Mouse (Mus musculus) urinary bladder, adult 18-20 months (tissue): Measurements from ENCODE around the gene Stac3.
A peak's percentile ranks its signal among the peaks of the same experiment; 100 is the strongest.

Source experiments
- DNase-seq, 2 experiments: peaks; one replicate each; pipeline ENCODE4 v3.0.0; 2022; ENCODE audit warnings: low spot score in 2 of 2, mixed read lengths in 2 of 2

Gene Stac3

GRCm38 (mm10) chr10:127500894-127501893, at the start of gene Stac3:
Stac3 (plus strand) TSS chr10:127501686.
- DNase-seq: no peak

DNA sequence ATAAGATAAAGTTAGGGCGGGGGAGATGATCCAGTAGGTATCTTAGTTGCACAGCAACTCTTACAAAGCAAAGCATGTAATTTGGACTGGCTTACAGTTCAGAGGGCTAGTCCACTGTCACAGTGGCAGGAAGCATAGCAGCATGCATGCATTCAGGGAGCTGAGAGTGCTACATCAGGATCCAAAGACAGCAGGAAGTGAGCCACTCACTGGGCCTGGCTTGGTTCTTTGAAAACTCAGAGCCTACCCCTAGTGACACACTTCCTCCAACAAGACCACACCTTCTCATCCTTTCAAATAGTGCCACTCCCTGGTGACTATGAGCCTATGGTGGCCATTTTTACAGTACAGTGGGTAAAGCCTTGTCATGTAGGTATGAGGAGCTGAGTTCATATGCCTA, 47.8 kb upstream of the Stac3 start:
- no peak for DNase-seq

DNA sequence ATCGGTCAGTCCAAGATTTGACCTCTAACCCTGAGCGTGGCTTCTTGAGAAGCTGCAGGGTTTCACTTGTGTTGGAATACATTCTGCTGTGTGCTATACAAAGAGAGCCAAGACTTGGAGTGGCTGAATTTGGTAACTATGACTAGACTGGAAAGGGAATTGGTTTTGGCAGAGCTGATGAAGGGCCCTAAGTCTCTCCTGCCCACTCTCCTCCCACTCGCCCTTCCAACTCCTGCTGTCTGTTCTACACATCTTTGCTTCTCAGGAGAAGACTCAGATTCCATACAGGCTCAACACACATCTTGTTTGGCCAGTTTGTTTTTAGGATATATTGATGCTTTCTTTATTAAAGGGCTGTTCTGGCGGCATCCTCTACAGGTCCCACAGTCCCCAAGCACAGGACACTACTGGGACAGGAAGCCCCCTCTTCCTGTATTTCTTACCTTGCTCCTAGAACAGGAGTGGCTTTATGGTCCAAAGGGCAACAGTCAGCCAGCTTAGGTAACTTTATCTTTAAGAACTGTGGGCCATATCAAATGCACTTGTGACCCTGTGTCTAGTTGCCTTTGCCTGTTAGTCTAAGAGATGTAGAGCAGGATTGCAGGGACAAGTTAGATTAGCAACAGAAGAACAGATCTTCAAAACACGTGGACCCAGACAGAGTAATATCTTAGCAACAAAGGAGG, 38.9 kb upstream of the Stac3 start:
- DNase-seq: no peak

GRCm38 (mm10) chr10:127471281-127471988, 30.1 kb upstream of the Stac3 start:
- no peak for DNase-seq

DNA sequence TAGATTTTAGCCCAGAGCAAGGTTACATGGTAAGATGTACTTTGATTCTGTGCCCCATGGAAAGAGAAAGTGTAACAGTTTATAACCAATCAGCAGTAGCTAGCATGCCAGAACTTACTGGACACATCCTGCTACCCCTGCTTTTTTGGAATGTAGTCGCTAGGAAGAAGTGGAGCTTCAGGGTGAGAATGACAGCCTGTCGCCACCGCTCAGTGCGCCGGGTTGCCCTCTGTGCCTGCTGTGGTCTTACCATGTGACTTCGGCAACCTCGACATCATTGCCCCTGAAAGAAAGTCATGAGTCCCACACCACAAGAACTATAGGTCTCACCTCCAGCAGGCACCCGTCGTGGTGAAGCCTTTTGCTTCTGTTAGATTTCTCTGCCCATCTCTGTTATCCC, 28.8 kb upstream of the Stac3 start:
- no peak for DNase-seq

DNA sequence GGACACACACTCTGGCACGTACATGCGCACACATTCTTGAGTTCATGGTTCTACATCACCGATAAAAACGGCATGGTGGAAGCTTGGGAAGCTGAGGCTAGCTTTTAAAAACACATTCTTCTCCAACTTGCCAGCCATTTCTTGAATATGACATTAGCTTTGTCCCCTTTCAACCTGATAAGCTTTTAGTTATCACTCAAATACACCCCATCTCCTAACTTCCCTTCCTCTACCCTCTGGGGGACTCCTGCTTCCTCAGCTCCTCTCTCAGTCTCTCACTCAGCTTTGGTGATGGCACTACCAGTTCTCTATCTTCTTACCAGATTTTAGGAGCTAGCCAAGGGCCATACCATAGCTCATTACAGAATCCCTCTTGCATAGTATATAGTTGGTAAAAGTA, 26.3 kb upstream of the Stac3 start:
- no peak for DNase-seq

- no peak for DNase-seq
These were observed 24.9 kb upstream of the Stac3 start for GRCm38 (mm10) chr10:127476541-127476940.

DNA sequence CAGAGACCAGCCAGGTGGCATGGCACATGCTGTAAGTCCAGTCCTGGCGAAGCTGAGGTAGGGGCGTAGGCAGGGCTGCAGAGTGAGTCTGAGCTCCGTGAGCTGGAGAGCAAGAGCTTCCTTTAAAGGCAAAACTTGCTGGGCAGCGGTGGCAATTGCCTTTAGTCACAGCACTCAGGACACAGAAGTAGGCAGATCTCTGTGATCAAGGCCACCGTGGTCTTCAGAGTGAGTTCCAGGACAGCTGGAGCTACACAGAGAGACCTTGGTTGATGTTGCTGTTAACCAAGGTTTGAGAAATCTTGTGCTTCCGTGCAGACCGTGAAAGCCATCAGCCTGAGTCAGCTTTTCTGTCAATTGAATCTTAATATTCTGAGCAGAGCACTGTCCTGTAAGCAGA, 24.2 kb upstream of the Stac3 start:
- DNase-seq: no peak

GRCm38 (mm10) chr10:127479131-127479530, 22.4 kb upstream of the Stac3 start:
- DNase-seq: no peak

DNA sequence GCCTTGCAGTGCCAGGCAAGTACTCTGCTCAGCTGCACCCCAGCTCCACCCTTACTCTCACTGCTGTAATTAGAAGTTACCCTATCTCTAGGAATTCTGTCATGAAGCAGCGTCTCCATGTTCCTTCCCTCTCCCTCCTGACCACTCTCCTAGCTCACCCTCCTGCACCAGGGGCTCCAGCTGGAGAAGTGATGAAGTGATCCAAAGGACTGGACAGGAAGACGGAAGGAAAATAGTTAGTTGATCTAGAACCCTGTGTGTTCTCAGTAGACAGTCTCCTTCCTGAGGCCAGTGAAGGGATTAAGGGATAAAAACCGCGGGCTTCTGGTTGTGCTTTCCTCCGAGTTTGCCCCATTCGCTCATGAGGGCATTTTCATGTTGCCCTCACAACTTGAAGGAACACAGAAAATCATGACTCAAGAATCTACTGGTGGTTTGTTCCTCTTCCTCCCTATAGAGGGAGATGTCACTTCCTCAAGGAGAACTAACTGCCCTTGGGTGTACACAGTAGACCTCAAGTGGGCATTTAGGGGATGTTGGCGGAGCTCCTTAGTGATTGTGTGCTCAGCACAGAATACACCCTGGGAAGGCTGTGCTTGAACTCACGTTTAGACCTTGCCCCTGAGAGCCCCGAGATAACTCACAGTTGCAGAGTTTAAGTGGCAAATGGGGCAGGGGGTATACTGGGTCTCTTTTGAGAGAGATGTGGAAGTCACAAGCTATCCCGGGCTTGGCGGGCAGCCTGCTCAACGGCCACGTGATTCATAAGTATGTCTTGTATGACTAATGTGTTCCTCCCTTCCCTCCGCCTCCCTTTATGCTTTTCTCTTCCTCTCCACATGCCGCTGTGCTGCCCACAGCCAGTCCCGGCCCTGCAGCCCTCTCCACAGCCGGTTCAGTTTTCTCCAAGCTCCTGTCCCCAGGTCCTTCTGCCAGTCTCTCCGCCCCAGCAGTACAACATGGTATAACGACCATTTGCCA, 20.4 kb upstream of the Stac3 start:
- peak; percentile 33 to 55 for DNase-seq

GRCm38 (mm10) chr10:127485235-127485634, 16.3 kb upstream of the Stac3 start:
- DNase-seq: no peak

DNA sequence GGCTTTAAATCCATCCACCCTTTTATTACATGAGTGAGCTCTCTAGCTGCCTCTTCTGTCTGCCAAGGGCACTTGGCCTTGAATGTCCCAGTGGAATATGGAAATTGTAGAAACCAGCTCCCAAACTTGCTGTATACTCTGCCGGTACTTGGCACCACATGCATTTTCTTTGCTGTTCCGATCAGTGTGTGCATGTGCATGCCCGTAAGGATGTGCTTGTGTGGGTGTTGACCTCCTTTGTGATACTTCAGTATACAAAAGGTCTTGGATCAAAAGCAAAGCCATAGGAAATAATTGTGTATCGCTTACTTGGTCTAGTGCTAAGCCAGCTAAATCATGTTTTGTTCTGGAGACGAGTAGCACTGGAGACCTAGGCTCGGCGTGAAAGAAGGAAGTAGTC, 12.6 kb upstream of the Stac3 start:
- DNase-seq: no peak

DNA sequence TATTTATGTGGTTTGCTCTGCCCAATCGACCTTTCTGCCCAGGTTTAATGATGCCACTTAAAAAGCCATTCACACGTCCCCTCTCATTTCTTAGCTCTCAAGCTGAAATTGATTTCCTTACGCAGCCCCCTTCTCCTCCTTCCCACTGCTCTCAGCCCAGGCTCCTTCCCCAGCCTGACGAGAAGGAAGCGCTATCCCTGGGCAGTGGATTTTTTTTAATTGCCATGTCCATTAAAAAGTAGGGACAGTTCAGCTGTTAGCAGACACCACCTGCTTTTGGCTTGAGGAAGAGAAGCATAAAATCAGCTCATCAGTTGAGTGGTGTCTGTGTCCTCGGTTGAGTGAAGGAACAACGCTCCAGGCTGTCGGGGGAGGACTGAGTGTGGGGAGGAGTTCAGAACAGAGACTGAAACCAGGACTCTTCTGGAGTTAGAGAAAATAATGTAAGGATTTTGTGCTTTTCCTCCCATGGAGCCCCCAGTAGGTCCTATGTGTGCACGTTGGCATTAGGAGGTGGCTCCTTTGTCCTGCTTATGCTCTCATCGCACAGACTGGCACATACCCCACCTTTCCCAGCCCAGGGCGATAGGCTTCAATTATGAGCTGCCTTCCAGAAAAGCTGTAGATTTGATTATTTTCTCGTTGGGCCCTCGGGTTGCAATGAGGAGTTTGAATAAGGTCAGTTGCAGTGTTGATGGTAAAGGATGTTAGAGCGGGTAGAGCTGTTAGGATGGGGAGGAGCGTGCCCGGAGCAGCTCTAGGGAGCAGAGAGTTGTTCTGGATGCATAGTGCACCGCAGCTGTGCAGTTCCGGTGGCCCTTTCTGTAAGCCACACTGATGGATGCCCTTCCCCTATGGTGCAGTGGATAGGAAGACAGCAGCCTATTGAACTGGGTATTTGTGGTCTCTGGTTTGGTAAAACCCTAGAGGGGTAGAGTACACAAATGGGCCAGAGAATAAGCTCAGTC, 11.0 kb upstream of the Stac3 start:
- DNase-seq: no peak

GRCm38 (mm10) chr10:127491128-127491512, 10.4 kb upstream of the Stac3 start:
- DNase-seq: no peak

DNA sequence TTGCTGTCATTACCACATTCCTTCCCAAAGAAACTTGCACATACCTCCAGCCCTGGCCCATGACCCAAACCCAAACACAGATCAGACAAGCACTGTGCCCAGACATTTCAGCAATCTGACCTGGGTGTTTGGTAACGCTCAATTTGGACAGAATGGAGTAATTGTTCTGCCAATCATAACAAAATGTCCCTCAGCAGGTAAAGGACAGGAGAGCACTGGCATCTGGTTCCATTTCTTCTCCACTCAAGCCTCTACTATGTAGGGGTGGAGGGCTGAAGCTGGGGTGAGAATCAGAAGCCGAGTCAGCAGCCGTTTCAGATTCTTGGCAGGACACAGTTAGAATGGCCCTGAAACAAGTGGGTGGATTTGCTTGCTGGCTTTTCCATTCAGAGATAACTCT, 9.4 kb upstream of the Stac3 start:
- DNase-seq: no peak

DNA sequence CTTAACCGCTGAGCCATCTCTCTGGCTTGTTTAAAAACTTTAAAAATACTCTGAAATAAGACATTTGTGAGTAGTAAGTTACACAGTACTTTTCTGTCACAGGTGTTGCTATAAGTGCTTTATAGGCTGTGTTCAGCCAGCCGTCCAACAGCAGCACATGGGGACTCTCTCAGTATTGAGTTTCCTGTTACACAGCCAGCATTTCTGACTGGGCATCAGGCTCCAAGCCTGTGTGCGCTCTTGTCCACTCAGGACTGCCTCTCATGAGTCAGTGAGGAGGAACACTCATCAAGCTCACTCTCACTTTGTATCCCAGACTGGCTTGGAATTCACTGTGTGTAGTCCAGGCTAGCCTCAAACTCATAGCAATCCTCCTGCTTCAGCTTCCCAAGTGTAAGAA, 5.3 kb upstream of the Stac3 start:
- no peak for DNase-seq

DNA sequence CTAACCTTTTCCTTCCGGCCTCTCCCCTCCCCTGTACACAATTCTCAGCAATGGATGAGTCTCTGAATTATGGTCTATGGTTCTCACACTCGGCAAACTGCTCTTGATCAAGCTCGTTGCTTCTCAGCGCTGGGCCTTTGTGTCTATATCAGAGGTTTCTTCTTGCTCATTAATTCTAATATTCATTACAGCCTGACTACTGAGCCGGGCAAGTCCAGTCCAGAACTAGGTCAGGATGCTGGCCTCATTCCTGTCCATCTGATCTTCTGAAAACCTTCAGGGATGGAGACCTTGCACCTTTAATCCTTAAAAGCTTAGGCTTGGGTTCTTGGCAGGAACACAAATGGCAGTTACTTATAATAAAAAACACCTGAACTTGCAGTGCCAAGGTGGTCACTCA, 2.0 kb upstream of the Stac3 start:
- DNase-seq: no peak

DNA sequence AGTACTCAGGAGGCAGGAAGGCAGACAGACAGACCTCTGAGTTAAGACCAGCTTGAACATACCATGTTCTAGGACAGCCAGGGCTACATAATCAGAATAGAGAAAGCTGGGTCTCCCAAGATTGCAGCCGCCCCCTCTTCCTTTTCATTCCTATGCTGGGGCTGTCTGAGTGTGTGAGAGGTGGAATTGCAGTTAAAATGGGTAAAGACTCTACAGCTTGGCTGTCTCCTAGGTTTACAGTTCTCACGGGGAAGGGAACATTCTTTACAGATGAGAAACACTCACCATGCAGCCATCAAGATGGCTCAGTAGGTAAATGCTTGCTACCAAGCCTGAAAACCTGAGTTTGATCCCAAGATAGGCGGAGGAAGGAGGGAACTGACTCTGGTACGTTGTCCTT, 1.4 kb upstream of the Stac3 start:
- DNase-seq: no peak

- DNase-seq: peak in 1 of 2 experiments; percentile 66
These were observed 6.8 kb downstream of the Stac3 start for GRCm38 (mm10) chr10:127508239-127508638.
